Mouse (Mus musculus): ENCODE measurements at regions not wholly inside any gene's neighbourhood (a gene's known extent, or its start where the extent isn't known, plus 50 kb on each side); places are given as distances from the start of the nearest gene placed in this dataset.

DNA sequence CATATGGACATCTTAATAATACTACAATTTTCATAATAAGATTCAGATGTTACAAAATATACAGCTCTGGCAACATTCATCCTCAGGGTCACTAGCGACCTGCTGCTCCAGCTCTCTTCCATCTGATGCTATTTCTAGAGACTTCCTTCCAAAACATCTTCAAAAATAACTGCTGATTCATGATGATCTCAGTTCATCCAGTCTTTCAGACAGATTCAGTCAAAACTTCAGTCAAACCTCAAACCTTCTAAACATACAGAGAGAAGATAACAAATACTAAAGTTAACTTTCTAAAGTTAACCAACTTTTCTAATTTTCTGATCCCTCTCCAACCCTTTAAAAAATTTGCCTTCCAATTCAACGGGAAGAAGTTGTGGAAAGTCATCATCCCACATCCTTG lies 397.2 kb downstream of the Slco6d1 start:
- 79% methylated on average over 2 of the region's 2 CpGs for WGBS
- no peaks in the 10 kb centered on the region for H3K4me1 ChIP-seq (replicated peaks; ENCODE audit: control insufficient read depth, insufficient read depth, low read length)
- H3K4me2 ChIP-seq (replicated peaks; ENCODE audit: low read depth), result no peak overlapping the region
- no peak for TF ChIP-seq CTCF (IDR thresholded peaks at IDR 0.05; ENCODE audit: low read depth)
- H3K4me3 ChIP-seq (ENCODE audit: low read depth, low read length), result no peak overlapping the region
- H3K27me3 ChIP-seq (replicated peaks; ENCODE audit: control insufficient read depth, insufficient read depth, low read length), result no peaks in the 10 kb centered on the region
- H3K36me3 ChIP-seq (ENCODE audit: control insufficient read depth, insufficient read depth), result no peaks in the 10 kb centered on the region
- no peaks in the 10 kb centered on the region for H3K9me3 ChIP-seq (ENCODE audit: control insufficient read depth)
- ATAC-seq, result no peak
- no peak overlapping the region for H3K9ac ChIP-seq (ENCODE audit: low read depth, low read length)
- H3K27ac ChIP-seq (ENCODE audit: low read depth, low read length), result no peak overlapping the region

DNA sequence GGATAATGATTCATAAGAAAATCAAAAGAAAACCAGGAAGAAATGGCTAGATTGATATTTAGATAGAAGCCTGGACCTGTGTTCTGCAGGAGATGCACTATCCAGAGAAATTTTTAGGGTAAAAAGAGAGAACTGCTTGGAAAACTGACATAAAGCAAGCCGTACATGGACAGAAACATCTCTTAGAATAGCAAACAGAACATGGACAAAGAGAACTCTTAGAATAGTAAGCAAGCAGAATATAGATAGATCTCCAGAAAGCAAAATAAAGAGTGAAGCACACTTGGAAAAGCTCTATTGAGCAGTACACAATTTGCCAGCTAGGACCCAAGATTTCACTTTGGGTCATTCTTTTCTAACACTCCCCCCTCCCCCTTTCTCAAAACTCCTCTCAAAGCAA lies 439.3 kb downstream of the Slco6d1 start:
- 86% methylated on average over 1 of the region's 1 CpGs for WGBS
- H3K4me1 ChIP-seq (replicated peaks; ENCODE audit: control insufficient read depth, insufficient read depth, low read length), result no peaks in the 10 kb centered on the region
- H3K36me3 ChIP-seq (ENCODE audit: control insufficient read depth, insufficient read depth), result no peaks in the 10 kb centered on the region
- H3K27me3 ChIP-seq (replicated peaks; ENCODE audit: control insufficient read depth, insufficient read depth, low read length), result no peaks in the 10 kb centered on the region
- H3K27ac ChIP-seq (ENCODE audit: low read depth, low read length), result no peak overlapping the region
- ATAC-seq, result no peak
- no peak for TF ChIP-seq CTCF (IDR thresholded peaks at IDR 0.05; ENCODE audit: low read depth)
- no peak overlapping the region for H3K4me2 ChIP-seq (replicated peaks; ENCODE audit: low read depth)
- no peaks in the 10 kb centered on the region for H3K9me3 ChIP-seq (ENCODE audit: control insufficient read depth)
- H3K4me3 ChIP-seq (ENCODE audit: low read depth, low read length), result no peak overlapping the region
- no peak overlapping the region for H3K9ac ChIP-seq (ENCODE audit: low read depth, low read length)

DNA sequence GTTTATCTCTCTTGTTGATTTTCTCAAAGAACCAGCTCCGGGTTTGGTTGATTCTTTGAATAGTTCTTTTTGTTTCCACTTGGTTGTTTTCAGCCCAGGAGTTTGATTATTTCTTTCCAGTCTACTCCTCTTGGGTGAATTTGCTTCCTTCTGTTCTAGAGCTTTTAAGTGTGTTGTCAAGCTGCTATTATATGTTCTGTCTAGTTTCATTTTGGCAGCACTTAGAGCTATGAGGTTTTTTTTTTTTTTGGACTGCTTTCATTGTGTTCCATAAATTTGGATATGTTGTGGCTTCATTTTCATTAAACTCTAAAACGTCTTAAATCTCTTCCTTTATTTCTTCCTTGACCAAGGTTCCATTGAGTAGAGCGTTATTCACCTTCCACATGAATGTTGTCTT lies 485.3 kb downstream of the Slco6d1 start:
- H3K4me3 ChIP-seq (ENCODE audit: low read depth, low read length), result no peak overlapping the region
- no peak overlapping the region for H3K27ac ChIP-seq (ENCODE audit: low read depth, low read length)
- no peaks in the 10 kb centered on the region for H3K9me3 ChIP-seq (ENCODE audit: control insufficient read depth)
- 77% methylated on average over 3 of the region's 3 CpGs for WGBS
- H3K4me2 ChIP-seq (replicated peaks; ENCODE audit: low read depth), result no peak overlapping the region
- TF ChIP-seq CTCF (IDR thresholded peaks at IDR 0.05; ENCODE audit: low read depth), result no peak
- no peak for ATAC-seq
- H3K36me3 ChIP-seq (ENCODE audit: control insufficient read depth, insufficient read depth), result no peaks in the 10 kb centered on the region
- no peak overlapping the region for H3K9ac ChIP-seq (ENCODE audit: low read depth, low read length)
- H3K4me1 ChIP-seq (replicated peaks; ENCODE audit: control insufficient read depth, insufficient read depth, low read length), result no peaks in the 10 kb centered on the region
- no peaks in the 10 kb centered on the region for H3K27me3 ChIP-seq (replicated peaks; ENCODE audit: control insufficient read depth, insufficient read depth, low read length)

DNA sequence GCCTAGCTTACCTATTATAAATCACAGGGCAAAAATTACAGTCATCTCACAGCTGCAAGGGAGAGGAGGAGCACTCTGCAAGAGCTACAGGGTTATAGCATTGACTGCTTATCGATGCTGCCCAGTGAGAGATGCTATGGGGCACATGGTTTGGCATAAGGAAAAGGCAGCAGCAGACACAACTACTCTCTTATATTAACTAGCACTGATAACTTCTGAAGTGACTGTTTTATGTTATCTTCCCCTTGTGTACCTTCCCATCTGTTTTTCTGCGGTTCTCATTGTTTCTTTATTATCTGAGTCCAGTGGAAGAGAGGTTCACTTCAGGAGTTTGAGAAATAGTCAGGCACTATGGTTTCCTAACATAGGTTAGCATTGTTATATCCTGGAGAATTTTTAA lies 502.1 kb downstream of the Slco6d1 start:
- Histone ChIP-seq H3K36me3 (ENCODE audit: control insufficient read depth, insufficient read depth) (no peaks in the 10 kb centered on the region), H3K9me3 (ENCODE audit: control insufficient read depth) (no peaks in the 10 kb centered on the region), H3K27me3 (replicated peaks; ENCODE audit: control insufficient read depth, insufficient read depth, low read length) (no peaks in the 10 kb centered on the region), H3K27ac (ENCODE audit: low read depth, low read length) (no peak overlapping the region), H3K9ac (ENCODE audit: low read depth, low read length) (no peak overlapping the region), H3K4me2 (replicated peaks; ENCODE audit: low read depth) (no peak overlapping the region), H3K4me3 (ENCODE audit: low read depth, low read length) (no peak overlapping the region), H3K4me1 (replicated peaks; ENCODE audit: control insufficient read depth, insufficient read depth, low read length) (no peaks in the 10 kb centered on the region)
- ATAC-seq, result no peak
- no peak for TF ChIP-seq CTCF (IDR thresholded peaks at IDR 0.05; ENCODE audit: low read depth)
- 85% methylated on average over 2 of the region's 2 CpGs for WGBS

DNA sequence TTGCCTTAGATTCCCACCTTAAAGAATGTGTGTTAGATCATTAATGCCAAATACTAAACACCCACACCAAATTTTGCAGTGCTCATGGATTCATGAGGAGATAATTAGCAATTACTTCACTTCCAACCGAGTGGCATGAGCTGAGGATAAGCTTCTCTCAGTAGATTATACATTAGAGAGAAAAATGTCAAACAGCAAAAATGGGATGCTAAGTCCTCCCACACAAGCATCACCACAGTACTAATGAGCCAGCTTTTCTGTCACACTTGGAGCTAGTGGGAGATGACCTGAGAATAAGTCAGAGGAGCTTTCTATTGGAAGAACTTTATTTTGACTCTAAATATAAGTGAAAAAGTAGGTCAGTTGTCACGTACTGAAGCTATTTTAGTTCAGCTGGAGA lies 504.0 kb downstream of the Slco6d1 start:
- no peak for TF ChIP-seq CTCF (IDR thresholded peaks at IDR 0.05; ENCODE audit: low read depth)
- 74% methylated on average over 2 of the region's 2 CpGs for WGBS
- no peak for ATAC-seq
- no peaks in the 10 kb centered on the region for H3K4me1 ChIP-seq (replicated peaks; ENCODE audit: control insufficient read depth, insufficient read depth, low read length)
- no peak overlapping the region for H3K27ac ChIP-seq (ENCODE audit: low read depth, low read length)
- no peak overlapping the region for H3K4me2 ChIP-seq (replicated peaks; ENCODE audit: low read depth)
- H3K36me3 ChIP-seq (ENCODE audit: control insufficient read depth, insufficient read depth), result no peaks in the 10 kb centered on the region
- H3K9ac ChIP-seq (ENCODE audit: low read depth, low read length), result no peak overlapping the region
- H3K4me3 ChIP-seq (ENCODE audit: low read depth, low read length), result no peak overlapping the region
- H3K9me3 ChIP-seq (ENCODE audit: control insufficient read depth), result no peaks in the 10 kb centered on the region
- H3K27me3 ChIP-seq (replicated peaks; ENCODE audit: control insufficient read depth, insufficient read depth, low read length), result no peaks in the 10 kb centered on the region

DNA sequence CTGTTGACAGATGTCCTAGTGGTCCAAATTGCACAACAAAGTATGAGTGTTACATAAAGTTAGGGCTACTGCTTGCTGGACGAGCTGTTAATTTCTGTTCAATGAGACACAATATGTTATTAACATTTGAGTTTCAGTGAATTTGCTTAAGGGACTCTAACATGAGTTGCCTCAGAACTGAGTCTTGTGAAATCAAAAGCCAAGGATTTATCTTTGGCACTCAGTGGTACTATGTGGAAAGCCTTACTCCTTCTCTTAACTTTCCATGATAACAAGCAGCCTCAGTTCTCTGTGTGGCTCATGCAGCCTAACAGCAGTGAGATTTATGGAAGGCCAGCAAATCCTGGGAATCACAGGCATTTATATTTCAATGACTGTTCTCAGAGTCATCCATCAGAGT lies 510.0 kb downstream of the Slco6d1 start:
- H3K4me2 ChIP-seq (replicated peaks; ENCODE audit: low read depth), result no peak overlapping the region
- H3K27ac ChIP-seq (ENCODE audit: low read depth, low read length), result no peak overlapping the region
- no peak overlapping the region for H3K4me3 ChIP-seq (ENCODE audit: low read depth, low read length)
- no peak for TF ChIP-seq CTCF (IDR thresholded peaks at IDR 0.05; ENCODE audit: low read depth)
- 73% methylated on average over 1 of the region's 1 CpGs for WGBS
- H3K9me3 ChIP-seq (ENCODE audit: control insufficient read depth), result no peaks in the 10 kb centered on the region
- no peaks in the 10 kb centered on the region for H3K36me3 ChIP-seq (ENCODE audit: control insufficient read depth, insufficient read depth)
- no peak for ATAC-seq
- no peaks in the 10 kb centered on the region for H3K27me3 ChIP-seq (replicated peaks; ENCODE audit: control insufficient read depth, insufficient read depth, low read length)
- no peaks in the 10 kb centered on the region for H3K4me1 ChIP-seq (replicated peaks; ENCODE audit: control insufficient read depth, insufficient read depth, low read length)
- no peak overlapping the region for H3K9ac ChIP-seq (ENCODE audit: low read depth, low read length)

DNA sequence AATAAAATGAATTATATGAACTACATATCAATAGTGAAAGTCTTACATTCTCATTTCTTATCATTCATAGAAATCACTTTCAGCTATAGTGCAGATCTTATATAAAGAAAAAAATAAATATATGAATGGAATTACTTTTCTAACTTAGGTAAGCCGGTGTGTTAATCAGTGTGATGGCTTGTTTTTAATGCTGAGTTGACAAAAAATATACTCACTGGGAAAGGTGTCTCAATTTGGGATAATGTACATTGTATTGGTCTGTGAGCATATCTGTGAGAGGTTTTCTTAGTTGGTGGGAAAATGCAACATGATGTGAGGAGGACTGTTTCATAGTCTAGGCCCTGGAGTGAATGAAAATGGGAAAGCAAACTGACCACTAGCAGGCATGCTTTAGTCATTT lies 511.3 kb downstream of the Slco6d1 start:
- WGBS, result 95% methylated on average over 1 of the region's 1 CpGs
- TF ChIP-seq CTCF (IDR thresholded peaks at IDR 0.05; ENCODE audit: low read depth), result no peak
- no peaks in the 10 kb centered on the region for H3K9me3 ChIP-seq (ENCODE audit: control insufficient read depth)
- no peaks in the 10 kb centered on the region for H3K36me3 ChIP-seq (ENCODE audit: control insufficient read depth, insufficient read depth)
- ATAC-seq, result no peak
- no peak overlapping the region for H3K27ac ChIP-seq (ENCODE audit: low read depth, low read length)
- no peak overlapping the region for H3K4me2 ChIP-seq (replicated peaks; ENCODE audit: low read depth)
- H3K9ac ChIP-seq (ENCODE audit: low read depth, low read length), result no peak overlapping the region
- H3K4me1 ChIP-seq (replicated peaks; ENCODE audit: control insufficient read depth, insufficient read depth, low read length), result no peaks in the 10 kb centered on the region
- no peaks in the 10 kb centered on the region for H3K27me3 ChIP-seq (replicated peaks; ENCODE audit: control insufficient read depth, insufficient read depth, low read length)
- no peak overlapping the region for H3K4me3 ChIP-seq (ENCODE audit: low read depth, low read length)
